Mouse (Mus musculus) frontal cortex, postnatal 36 days (tissue): ENCODE measurements around the gene Mettl1.

Source experiments
- DNase-seq, 2 experiments: peaks; one replicate each; pipeline ENCODE4 v3.0.0; 2022; ENCODE audit warnings: low spot score in 2 of 2

Mettl1 gene

GRCm38 (mm10) chr10:127041274-127041766, at the start of gene Mettl1, which contains the start of gene Eef1akmt3:
TSS of gene Mettl1 (plus strand) at chr10:127041414.
TSS of gene Eef1akmt3 (minus strand) at chr10:127041513.
- DNase-seq = peak in 1 of 2 experiments; percentile 53

- DNase-seq = no peak
These were observed 49.5 kb upstream of the Mettl1 start for GRCm38 (mm10) chr10:126991676-126992075.

GRCm38 (mm10) chr10:126993621-126994020, 47.6 kb upstream of the Mettl1 start:
- DNase-seq = no peak

GRCm38 (mm10) chr10:126997340-126998113, 43.7 kb upstream of the Mettl1 start:
- no peak for DNase-seq

- no peak for DNase-seq
These were observed 40.7 kb upstream of the Mettl1 start, which contains the start of gene Avil for GRCm38 (mm10) chr10:127000529-127000928. TSS of gene Avil (plus strand) at chr10:127000709.

- DNase-seq = no peak
These were observed 39.9 kb upstream of the Mettl1 start for GRCm38 (mm10) chr10:127001297-127001696.

- no peak for DNase-seq
These were observed 39.2 kb upstream of the Mettl1 start for GRCm38 (mm10) chr10:127002056-127002455.

GRCm38 (mm10) chr10:127002765-127003164, 38.4 kb upstream of the Mettl1 start:
- no peak for DNase-seq

- no peak for DNase-seq
These were observed 37.9 kb upstream of the Mettl1 start for GRCm38 (mm10) chr10:127003334-127003733.

GRCm38 (mm10) chr10:127003806-127004205, 37.4 kb upstream of the Mettl1 start:
- no peak for DNase-seq

GRCm38 (mm10) chr10:127016488-127016887, 24.7 kb upstream of the Mettl1 start:
- no peak for DNase-seq

- no peak for DNase-seq
These were observed 24.1 kb upstream of the Mettl1 start for GRCm38 (mm10) chr10:127017071-127017470.

GRCm38 (mm10) chr10:127018422-127018821, 22.8 kb upstream of the Mettl1 start:
- no peak for DNase-seq

- peak; percentile 92 to 93 for DNase-seq
These were observed 10.6 kb upstream of the Mettl1 start, which contains the start of gene Tsfm for GRCm38 (mm10) chr10:127030336-127031296. TSS of gene Tsfm (minus strand) at chr10:127030840.

GRCm38 (mm10) chr10:127033301-127033741, 7.9 kb upstream of the Mettl1 start:
- DNase-seq = no peak

GRCm38 (mm10) chr10:127036273-127036672, 4.9 kb upstream of the Mettl1 start:
- no peak for DNase-seq

- DNase-seq = no peak
These were observed 3.6 kb upstream of the Mettl1 start for GRCm38 (mm10) chr10:127037641-127038040.

GRCm38 (mm10) chr10:127040569-127041214, 522 bp upstream of the Mettl1 start:
- DNase-seq = peak; percentile 42 to 55

GRCm38 (mm10) chr10:127041774-127042338, 642 bp downstream of the Mettl1 start:
- DNase-seq = peak; percentile 90 to 94

- DNase-seq = no peak
These were observed 1.4 kb downstream of the Mettl1 start for GRCm38 (mm10) chr10:127042468-127043115.

GRCm38 (mm10) chr10:127043187-127043586, 2.0 kb downstream of the Mettl1 start:
- DNase-seq = no peak
